Mouse (Mus musculus): Measurements from ENCODE around the gene Gm28048.

DNA sequence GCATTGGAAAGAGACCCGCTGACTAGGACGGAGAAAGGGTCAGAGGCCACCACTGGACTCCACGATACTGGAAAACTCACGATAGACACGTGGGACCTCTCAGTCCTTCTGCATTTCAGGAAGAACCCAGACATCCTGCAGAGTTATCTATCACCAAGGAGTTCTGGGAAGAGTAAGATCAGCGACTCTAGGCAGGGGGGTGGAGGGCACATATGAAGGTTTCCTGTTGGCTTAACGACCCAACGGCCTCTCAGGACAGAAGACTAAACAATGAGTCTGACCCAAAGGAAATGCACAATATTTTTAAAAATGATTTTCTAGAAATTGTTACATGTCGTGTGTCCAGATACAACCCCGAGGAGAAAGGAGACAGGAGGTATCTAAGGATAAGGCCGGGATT lies 150.0 kb downstream of the Gm28048 start:
- TF ChIP-seq POLR2A (IDR thresholded peaks at IDR 0.05; ENCODE audit: insufficient read depth, low read depth, low read length) (no peak), CTCF (IDR thresholded peaks at IDR 0.05) (no peak), EP300 (IDR thresholded peaks at IDR 0.05; ENCODE audit: insufficient read depth, low read depth, low read length) (no peak)
